Mouse (Mus musculus) brain, embryonic 14.5 days (tissue): ENCODE measurements around the gene Uso1.
"Not testable (repeated sequence)": the region's sequence is repeated elsewhere in the genome, so short reads cannot be mapped to it uniquely, and the experiment has no call there.

Experiments used
- CTCF ChIP-seq: fragments of 200-500 bp; IDR thresholded peaks from 2 replicates; pipeline ENCODE4 v1.5.1; 2012; ENCODE audit warnings: inconsistent platforms, mild to moderate bottlenecking, moderate library complexity, borderline replicate concordance; ENCODE audit not compliant: insufficient read depth, insufficient read length; ENCODE audit errors: extremely low read depth
- POLR2A ChIP-seq: fragments of 200-500 bp; IDR thresholded peaks from 2 replicates; pipeline ENCODE4 v1.6.1; 2012; ENCODE audit warnings: mild to moderate bottlenecking, inconsistent platforms, borderline replicate concordance; ENCODE audit not compliant: poor library complexity, insufficient read depth, insufficient read length, severe bottlenecking; ENCODE audit errors: extremely low read depth

GRCm38 (mm10) chr5:92133006-92133405 lies 4.7 kb upstream of the Uso1 start:
- not testable (repeated sequence) for TF ChIP-seq CTCF, POLR2A
